Mouse (Mus musculus) kidney, embryonic 15.5 days (tissue): ENCODE measurements around the gene Akap13. TPM values are rescaled to one million over a fixed set of nuclear protein-coding genes. Genes with fewer than 3 reads are reported as not detected.
"Not testable (repeated sequence)": the region's sequence is repeated elsewhere in the genome, so short reads cannot be mapped to it uniquely, and the experiment has no call there.

ENCODE experiments used
- ATAC-seq: fragments of 200-750 bp; cut with Nextera tagmentation; replicated peaks from 2 replicates; pipeline ENCODE4 v1.8.0; 2017; ENCODE audit warnings: moderate TSS enrichment; ENCODE audit not compliant: low FRiP score
- H3K27ac ChIP-seq: fragments of 300-500 bp; sonication (generic); 2 replicates; pipeline ENCODE4 v1.5.1; 2015; ENCODE audit warnings: mild to moderate bottlenecking, inconsistent platforms
- H3K27me3 ChIP-seq: fragments of 300-500 bp; sonication (generic); 2 replicates; pipeline ENCODE4 v1.6.1; 2015; ENCODE audit warnings: inconsistent platforms
- H3K36me3 ChIP-seq: fragments of 300-500 bp; sonication (generic); 2 replicates; pipeline ENCODE4 v1.6.1; 2015; ENCODE audit warnings: inconsistent platforms
- H3K4me1 ChIP-seq: fragments of 300-500 bp; sonication (generic); 2 replicates; pipeline ENCODE4 v1.6.1; 2015; ENCODE audit warnings: inconsistent platforms
- H3K4me2 ChIP-seq: fragments of 300-500 bp; sonication (generic); 2 replicates; pipeline ENCODE4 v1.6.1; 2015; ENCODE audit warnings: moderate library complexity, mild to moderate bottlenecking, inconsistent platforms
- H3K4me3 ChIP-seq: fragments of 300-500 bp; sonication (generic); replicated peaks from 2 replicates; pipeline ENCODE4 v1.5.1; 2015; ENCODE audit warnings: mild to moderate bottlenecking, inconsistent platforms
- H3K9ac ChIP-seq: fragments of 300-500 bp; sonication (generic); 2 replicates; pipeline ENCODE4 v1.6.1; 2015; ENCODE audit warnings: mild to moderate bottlenecking, inconsistent platforms
- H3K9me3 ChIP-seq: fragments of 300-500 bp; sonication (generic); replicated peaks from 2 replicates; pipeline ENCODE4 v1.6.1; 2016; ENCODE audit warnings: inconsistent platforms
- WGBS: fragments of 180-500 bp; shearing (Covaris S2); methylation state at CpG from one replicate; pipeline ENCODE4 v1.1.7; 2015; ENCODE audit warnings: mixed read lengths; 5-methylcytosine and 5-hydroxymethylcytosine counted together
- polyA plus RNA-seq: library from polyadenylated mRNA; unstranded; fragments of >200 nt; fragmentation: Nextera tagmentation; extraction: Ambion mirVana; gene quantifications from 2 replicates; pipeline ENCODE4 v1.2.1, GENCODE M21; 2015

Gene Akap13
- polyA plus RNA-seq, 1 experiment from 2014 or later = 49.7 TPM

DNA sequence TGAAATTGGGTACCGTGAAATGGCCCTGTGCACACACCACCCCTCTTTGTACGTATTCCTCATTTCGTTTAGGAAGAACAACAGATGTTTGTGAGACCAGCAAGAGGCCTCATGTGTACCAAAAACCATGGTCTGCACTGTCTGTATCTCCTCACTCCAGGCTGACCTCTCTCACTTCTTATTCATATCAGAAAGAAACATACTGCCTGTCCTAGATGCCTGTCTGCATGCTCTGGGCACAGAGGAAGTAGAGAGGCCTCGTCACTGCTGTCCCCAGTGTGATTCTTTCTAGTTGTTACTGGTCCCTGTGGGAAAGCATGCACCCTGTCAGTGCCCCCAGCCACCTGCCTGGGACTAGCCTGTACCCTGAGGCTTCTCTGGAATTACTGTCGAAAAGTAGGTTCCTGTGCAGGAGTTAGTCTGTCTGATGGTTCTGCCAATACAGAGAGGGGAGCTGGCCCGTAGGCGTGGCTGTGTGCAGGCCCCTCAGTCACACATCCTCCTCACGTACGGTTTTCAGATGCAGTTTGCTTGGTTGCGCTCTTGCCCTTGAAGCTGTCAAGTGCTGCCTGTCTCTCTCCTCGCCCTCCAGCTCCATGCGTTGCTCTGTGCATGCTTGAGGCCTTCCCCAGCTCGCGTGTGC is 295.9 kb downstream of the Akap13 start:
- no peak overlapping the region for H3K9ac ChIP-seq
- no peak for ATAC-seq
- H3K4me3 ChIP-seq = no peak overlapping the region
- H3K36me3 ChIP-seq = peaks cover 83% of the 10 kb centered on the region
- 0 out of 2 replicates have a peak overlapping the region, but pooled peaks have one; percentile 46 for H3K27ac ChIP-seq
- H3K27me3 ChIP-seq = no peaks in the 10 kb centered on the region
- 83% methylated on average over 14 of the region's 14 CpGs for WGBS
- peaks cover 26% of the 10 kb centered on the region for H3K4me1 ChIP-seq
- no peaks in the 10 kb centered on the region for H3K9me3 ChIP-seq
- no peak overlapping the region for H3K4me2 ChIP-seq

DNA sequence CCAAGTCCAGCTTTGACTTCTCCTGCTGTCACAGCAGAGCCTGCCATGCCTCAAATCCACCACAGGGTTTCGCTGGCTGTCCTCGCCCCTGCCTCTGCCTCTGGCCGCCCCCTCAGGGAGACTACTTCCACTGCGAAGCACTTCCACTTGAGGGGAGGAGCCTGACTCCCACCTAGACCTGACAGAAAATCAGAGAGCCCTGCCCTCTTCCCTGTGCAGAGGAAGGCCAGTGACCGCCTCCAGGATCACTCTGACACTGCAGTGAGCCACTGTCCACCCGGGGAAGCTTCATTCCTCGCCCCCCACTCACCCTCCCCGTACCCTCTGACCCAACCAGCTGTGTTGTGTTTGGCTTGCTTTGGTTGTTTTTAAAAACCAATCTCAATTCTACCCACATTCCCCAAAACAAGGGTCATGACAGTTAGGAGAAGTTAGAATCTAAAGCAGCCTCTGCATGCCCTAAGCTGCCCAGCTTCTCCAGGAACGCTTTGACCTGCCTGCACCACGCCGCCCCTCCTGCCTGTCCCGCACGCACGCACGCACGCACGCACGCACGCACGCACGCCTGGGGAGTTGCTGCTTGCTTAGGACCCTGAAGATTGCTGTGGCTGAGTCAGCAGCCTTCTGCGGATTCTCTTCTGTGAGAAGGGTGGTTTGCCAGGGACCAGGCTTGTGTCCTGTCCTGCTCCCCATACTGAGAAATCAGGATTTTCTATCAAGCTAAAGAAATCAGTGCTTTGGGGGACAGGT is 297.3 kb downstream of the Akap13 start:
- peak; percentile 73 for ATAC-seq
- Histone ChIP-seq H3K4me3 (no peak overlapping the region), H3K9me3 (no peaks in the 10 kb centered on the region), H3K9ac (no peak overlapping the region), H3K4me1 (peaks cover 26% of the 10 kb centered on the region), H3K36me3 (peaks cover 70% of the 10 kb centered on the region), H3K27ac (peak overlapping the region; percentile 56; the same call in 1 of the 2 replicates), H3K27me3 (no peaks in the 10 kb centered on the region), H3K4me2 (0 out of 2 replicates have a peak overlapping the region, but pooled peaks have one; percentile 9)
- WGBS = 40% methylated on average over 22 of the region's 22 CpGs

DNA sequence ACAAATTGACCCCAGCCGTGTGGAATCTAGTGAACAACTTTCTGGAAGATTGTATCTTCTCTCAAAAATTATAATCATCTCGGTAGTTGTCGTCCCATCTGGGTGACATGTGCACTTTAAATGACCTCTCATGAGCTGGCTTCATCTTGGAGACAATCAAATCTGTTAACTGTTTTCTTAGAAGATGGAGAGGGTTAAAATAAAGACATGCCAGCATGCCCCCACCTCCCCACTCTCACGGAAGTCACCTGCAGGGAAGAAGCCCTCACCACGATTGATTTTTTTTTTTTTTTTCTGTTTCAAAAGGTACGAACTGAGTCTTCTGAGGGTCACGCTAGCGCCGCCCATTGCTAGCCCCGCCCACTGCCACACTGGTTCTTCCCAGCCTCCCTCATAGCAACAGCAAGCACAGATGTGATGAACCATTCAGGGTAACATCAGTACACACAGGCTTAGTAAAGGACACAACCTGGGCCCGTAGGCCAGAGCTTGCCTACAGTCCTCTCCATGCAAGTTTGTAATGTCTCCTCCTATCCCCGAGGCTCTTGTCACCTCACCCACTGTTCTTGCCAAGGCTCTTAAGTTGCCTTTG is 298.0 kb downstream of the Akap13 start:
- no peak overlapping the region for H3K4me3 ChIP-seq
- 56% methylated on average over 12 of the region's 12 CpGs for WGBS
- no peak overlapping the region for H3K4me2 ChIP-seq
- no peak for ATAC-seq
- H3K4me1 ChIP-seq = peaks cover 26% of the 10 kb centered on the region
- no peaks in the 10 kb centered on the region for H3K9me3 ChIP-seq
- no peak overlapping the region for H3K9ac ChIP-seq
- no peaks in the 10 kb centered on the region for H3K27me3 ChIP-seq
- H3K27ac ChIP-seq = peak overlapping the region; percentile 56; the same call in 1 of the 2 replicates
- H3K36me3 ChIP-seq = peaks cover 64% of the 10 kb centered on the region

DNA sequence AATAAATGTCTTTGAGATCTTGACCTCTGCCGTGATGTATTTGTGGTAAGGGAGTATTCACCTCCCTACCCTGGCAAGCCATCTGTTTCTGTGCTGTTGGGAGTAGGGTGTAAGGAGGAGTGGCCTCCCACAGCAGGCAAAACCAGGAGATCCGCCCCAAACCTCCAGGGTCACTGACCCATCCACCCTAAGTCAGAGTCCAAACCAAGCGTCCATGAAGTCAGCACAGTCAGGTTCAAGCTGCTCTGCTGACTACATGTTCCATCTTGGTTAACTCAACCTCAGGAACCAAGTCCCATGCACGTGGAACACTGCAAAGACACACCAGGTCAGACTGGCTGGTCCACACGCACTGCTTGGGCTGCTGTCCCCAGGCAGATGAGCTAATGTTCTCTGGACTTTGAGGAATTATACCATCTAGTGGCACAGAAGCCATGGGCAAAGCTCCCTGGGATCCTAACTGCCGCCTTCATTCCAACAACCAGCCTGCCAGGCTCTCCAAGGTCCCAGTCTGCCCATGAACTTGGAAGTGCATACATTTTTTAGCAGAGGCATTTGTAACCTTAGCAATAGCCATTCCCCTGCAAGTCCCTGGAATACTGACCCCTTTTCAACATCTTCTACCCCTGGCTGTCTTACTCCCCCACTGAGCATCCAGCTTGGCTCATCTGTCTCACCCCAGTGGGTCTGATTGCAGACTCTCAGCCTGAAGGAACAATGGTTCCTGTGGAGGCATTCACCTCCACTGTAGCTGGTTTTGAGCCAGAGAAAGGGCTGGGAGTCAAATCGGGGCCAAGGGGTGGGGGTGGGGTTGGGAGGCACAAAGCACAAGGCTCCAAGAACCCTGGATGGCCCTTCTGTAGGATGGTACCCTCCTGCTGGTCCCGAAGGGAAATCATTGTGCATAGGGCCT is 299.5 kb downstream of the Akap13 start:
- Histone ChIP-seq H3K4me3 (no peak overlapping the region), H3K4me2 (no peak overlapping the region), H3K9me3 (no peaks in the 10 kb centered on the region), H3K36me3 (peaks cover 48% of the 10 kb centered on the region), H3K27ac (no peak overlapping the region), H3K4me1 (peaks cover 26% of the 10 kb centered on the region), H3K27me3 (no peaks in the 10 kb centered on the region), H3K9ac (no peak overlapping the region)
- ATAC-seq = no peak
- 40% methylated on average over 8 of the region's 8 CpGs for WGBS

DNA sequence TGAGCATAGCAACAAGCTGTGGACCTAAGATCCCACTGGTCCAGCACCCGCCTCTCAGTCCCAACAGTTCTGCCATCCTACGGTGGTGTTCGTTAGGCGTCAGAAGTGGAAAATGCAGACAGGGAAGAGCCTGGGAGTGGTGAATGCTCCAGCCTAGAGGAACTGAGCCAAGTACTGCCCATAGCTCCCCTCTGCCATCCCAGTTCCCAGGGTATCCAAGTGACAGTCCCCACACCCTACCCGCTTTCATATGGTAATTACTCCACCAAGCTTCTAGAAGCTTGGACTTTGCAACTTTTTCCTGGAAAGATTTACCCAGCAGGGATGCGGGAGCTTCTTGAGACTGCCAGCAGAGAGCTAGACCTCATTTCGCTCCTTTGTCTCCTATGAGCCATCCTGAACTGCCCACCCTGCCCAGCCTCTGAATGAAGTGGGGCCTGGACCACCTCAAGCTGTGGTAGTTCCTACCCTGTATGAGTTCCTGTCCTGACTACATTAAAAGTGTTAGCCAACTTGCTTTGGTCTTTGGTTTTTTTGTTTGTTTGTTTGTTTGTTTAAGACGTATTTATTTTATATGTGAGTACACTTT is 300.6 kb downstream of the Akap13 start:
- 95% methylated on average over 8 of the region's 8 CpGs for WGBS
- Histone ChIP-seq H3K4me3 (no peak overlapping the region), H3K36me3 (peaks cover 37% of the 10 kb centered on the region), H3K27ac (no peak overlapping the region), H3K27me3 (no peaks in the 10 kb centered on the region), H3K4me2 (no peak overlapping the region), H3K9me3 (no peaks in the 10 kb centered on the region), H3K4me1 (peaks cover 26% of the 10 kb centered on the region), H3K9ac (no peak overlapping the region)
- ATAC-seq = peak; percentile 31; the same call in 1 of the 2 replicates

DNA sequence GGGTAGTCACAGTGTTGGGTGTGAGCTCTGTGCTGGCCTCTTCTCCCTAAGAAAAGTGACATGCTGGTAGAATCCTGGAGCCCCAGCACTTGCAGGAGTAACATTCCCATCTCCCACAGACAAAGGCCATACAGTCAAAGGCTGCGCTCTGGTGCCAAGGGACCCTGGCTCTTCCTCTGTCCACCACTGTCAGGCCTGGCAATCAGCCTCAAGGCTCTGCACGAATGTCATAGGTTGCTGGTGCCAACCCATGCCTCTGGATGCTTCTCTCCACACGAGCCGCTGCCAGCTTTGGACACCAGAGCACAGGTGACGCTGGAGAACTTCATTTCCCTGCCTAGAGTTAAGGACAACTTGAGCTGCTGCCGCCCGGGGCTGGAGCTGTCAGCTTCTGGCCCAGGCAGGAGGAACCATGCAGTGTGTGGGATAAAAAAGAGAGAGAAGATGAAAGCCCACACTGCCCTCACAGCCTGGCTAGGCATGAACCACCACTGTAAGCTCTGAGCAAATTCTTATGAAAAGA is 304.7 kb downstream of the Akap13 start:
- H3K36me3 ChIP-seq = peaks cover 12% of the 10 kb centered on the region

DNA sequence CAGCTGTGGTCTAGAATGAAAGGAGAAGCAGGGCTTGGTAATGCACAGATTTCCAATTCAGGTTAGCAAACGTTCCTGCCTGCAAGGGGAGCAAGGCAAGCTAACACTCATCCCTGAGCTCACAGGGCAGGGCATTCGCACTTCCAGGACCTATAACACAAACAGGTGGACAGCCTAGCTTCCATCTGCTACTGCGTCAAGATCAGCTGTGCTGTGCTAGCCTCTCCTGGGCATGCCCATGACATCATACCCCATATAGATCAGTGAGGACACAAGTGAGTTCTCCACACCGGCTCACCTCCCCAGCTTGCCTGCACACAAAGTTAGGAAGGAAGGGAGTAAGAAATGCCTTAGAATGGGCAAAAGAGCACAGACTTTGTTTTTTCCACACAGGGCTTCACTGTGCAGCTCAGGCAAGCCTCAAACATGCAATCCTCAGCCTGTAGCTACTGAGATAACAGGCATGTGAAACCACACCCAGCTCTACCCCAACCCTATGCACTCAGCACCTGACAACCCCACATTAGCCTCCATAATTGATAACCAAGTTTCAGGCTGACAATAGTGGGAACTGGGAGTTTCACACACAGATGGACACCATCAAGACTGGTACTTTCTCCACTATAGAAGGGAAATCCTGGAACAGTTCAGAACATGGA is 305.5 kb downstream of the Akap13 start:
- not testable (repeated sequence) for H3K27ac ChIP-seq, ATAC-seq, H3K27me3 ChIP-seq, H3K9me3 ChIP-seq, H3K4me2 ChIP-seq, H3K4me1 ChIP-seq, H3K4me3 ChIP-seq, H3K36me3 ChIP-seq, H3K9ac ChIP-seq
- 72% methylated on average over 4 of the region's 4 CpGs for WGBS

More for the DNA sequence above, 304.7 kb downstream of the Akap13 start:
- Histone ChIP-seq H3K9me3 (no peaks in the 10 kb centered on the region), H3K4me3 (no peak overlapping the region), H3K9ac (no peak overlapping the region), H3K27ac (no peak overlapping the region), H3K27me3 (no peaks in the 10 kb centered on the region), H3K4me1 (peaks cover 1% of the 10 kb centered on the region), H3K4me2 (no peak overlapping the region)
- WGBS = 86% methylated on average over 7 of the region's 7 CpGs
- ATAC-seq = no peak

DNA sequence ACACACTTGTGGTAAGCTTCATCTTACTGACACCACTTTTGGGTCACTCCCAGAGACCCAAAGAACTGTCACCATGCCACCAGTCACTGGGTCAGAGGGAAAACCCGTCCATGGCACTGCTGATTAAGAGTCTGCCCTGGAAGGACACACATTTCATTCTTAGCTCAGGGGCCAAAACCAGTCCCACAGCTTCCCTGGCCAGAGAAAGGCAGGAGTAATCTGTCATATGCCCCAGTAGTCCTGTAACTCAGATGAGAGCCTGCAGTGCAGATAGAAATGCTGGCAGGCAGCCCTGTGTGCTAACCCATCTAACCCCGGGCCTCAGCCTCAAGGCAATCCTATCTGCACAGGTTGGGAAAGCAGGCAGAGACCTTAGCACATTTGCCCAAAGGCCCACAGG is 306.9 kb downstream of the Akap13 start:
- H3K36me3 ChIP-seq, H3K27me3 ChIP-seq, H3K9me3 ChIP-seq, H3K4me1 ChIP-seq, H3K4me2 ChIP-seq, H3K4me3 ChIP-seq, ATAC-seq, H3K27ac ChIP-seq, H3K9ac ChIP-seq: not testable (repeated sequence)
- 60% methylated on average over 2 of the region's 2 CpGs for WGBS

DNA sequence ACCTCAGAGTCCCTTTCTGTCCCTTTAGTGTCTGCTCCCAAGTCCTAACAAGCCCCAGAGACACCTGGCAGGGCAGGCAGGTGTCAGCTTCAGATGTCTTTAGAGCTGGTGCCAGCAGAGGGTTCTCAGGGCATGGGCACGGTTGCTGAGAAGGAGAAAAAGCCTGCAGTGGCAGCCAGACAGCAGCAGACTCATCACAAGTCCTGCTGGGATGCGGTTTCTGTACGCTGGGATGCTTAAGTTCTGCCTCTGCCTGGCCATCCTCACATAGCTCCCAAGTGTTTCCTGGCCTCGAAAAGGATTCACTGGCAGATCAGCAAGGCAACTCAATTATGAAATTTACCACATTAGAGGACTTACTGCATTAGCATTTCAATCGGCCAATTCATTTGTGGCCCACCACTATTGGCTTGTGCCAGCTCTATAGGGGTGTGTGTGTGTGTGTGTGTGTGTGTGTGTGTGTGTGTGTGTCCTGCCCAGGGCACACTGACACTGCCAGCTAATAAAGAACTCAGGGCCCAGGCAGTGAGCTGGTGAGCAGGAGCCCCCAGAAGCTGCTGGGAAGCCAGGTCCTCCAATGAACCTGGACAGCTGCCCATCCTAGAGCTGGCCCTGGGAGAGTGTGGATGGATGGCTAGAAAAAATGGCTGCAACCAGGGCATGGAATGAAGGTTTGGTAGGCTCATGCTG is 311.9 kb downstream of the Akap13 start:
- H3K9me3 ChIP-seq, H3K27me3 ChIP-seq, H3K4me3 ChIP-seq, H3K4me1 ChIP-seq, H3K9ac ChIP-seq, ATAC-seq, H3K27ac ChIP-seq, H3K4me2 ChIP-seq: not testable (repeated sequence)
- WGBS = 100% methylated on average over 1 of the region's 5 CpGs
- peaks cover 28% of the 10 kb centered on the region for H3K36me3 ChIP-seq

DNA sequence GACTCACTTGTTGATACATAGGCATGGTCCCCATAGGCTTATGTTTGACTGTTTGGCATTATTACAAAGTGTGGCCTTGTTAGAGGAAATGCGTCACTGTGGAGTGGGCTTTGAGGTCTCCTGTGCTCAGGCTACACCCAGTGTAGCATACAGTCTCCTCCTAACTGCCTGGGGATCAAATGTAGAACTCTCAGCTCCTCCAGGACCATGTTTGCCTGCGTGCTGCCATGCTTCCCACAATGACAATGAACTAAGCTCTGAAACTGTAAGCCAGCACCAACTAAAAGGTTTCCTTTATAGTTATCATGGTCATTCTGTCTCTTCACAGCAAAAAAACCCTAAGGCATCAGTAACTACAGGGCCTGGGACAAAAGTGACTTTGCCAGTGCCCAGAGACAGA is 312.8 kb downstream of the Akap13 start:
- WGBS = 100% methylated on average over 2 of the region's 2 CpGs
- H3K4me3 ChIP-seq = no peak overlapping the region
- no peak for ATAC-seq
- H3K9ac ChIP-seq = no peak overlapping the region
- peaks cover 28% of the 10 kb centered on the region for H3K36me3 ChIP-seq
- no peaks in the 10 kb centered on the region for H3K4me1 ChIP-seq
- no peak overlapping the region for H3K4me2 ChIP-seq
- H3K9me3 ChIP-seq = no peaks in the 10 kb centered on the region
- H3K27me3 ChIP-seq = no peaks in the 10 kb centered on the region
- H3K27ac ChIP-seq = no peak overlapping the region
